Mouse (Mus musculus) forebrain, embryonic 14.5 days (tissue): ENCODE data around the gene Fxyd3. TPM values are rescaled to one million over a fixed set of nuclear protein-coding genes. Genes with fewer than 3 reads are reported as not detected.

Source experiments
- ATAC-seq: fragments of 200-750 bp; cut with Nextera tagmentation; 2 replicates; pipeline ENCODE4 v1.8.0; 2017; ENCODE audit warnings: mild to moderate bottlenecking, moderate library complexity
- DNase-seq: peaks from one replicate; pipeline ENCODE4 v3.0.0-alpha.2; 2015; ENCODE audit warnings: low spot score
- H3K27ac ChIP-seq: fragments of 300-500 bp; sonication (generic); 2 replicates; pipeline ENCODE4 v1.5.1; 2014; ENCODE audit warnings: low read depth, mild to moderate bottlenecking, control low read depth, low read length, moderate library complexity
- H3K27me3 ChIP-seq: fragments of 300-500 bp; sonication (generic); replicated peaks from 2 replicates; pipeline ENCODE4 v1.6.1; 2014; ENCODE audit warnings: low read length, control low read depth, mixed read lengths; ENCODE audit not compliant: control insufficient read depth, insufficient read depth
- H3K36me3 ChIP-seq: fragments of 300-500 bp; sonication (generic); 2 replicates; pipeline ENCODE4 v1.6.1; 2014; ENCODE audit warnings: low read length, control low read depth; ENCODE audit not compliant: control insufficient read depth, insufficient read depth
- H3K4me1 ChIP-seq: fragments of 300-500 bp; sonication (generic); 2 replicates; pipeline ENCODE4 v1.6.1; 2014; ENCODE audit warnings: antibody characterized with exemption, low read length, control low read depth; ENCODE audit not compliant: control insufficient read depth, insufficient read depth
- H3K4me2 ChIP-seq: fragments of 300-500 bp; sonication (generic); 2 replicates; pipeline ENCODE4 v1.6.1; 2014; ENCODE audit warnings: mild to moderate bottlenecking, control low read depth, low read length
- H3K4me3 ChIP-seq: fragments of 300-500 bp; sonication (generic); 2 replicates; pipeline ENCODE4 v1.5.1; 2014; ENCODE audit warnings: low read depth, low read length, control low read depth
- H3K9ac ChIP-seq: fragments of 300-500 bp; sonication (generic); 2 replicates; pipeline ENCODE4 v1.6.1; 2014; ENCODE audit warnings: mild to moderate bottlenecking, low read length, control low read depth, moderate library complexity
- H3K9me3 ChIP-seq: fragments of 300-500 bp; sonication (generic); replicated peaks from 2 replicates; pipeline ENCODE4 v1.6.1; 2016; ENCODE audit warnings: low read length, control low read depth, mixed read lengths; ENCODE audit not compliant: control insufficient read depth
- WGBS: fragments of 180-500 bp; shearing (Covaris S2); extraction: QIAGEN DNeasy Blood & Tissue Kit; methylation state at CpG from one replicate; pipeline ENCODE4 v1.1.7; 2014; 5-methylcytosine and 5-hydroxymethylcytosine counted together
- polyA plus RNA-seq: library from polyadenylated mRNA; unstranded; fragments of >200 nt; fragmentation: Nextera tagmentation; extraction: Ambion mirVana; gene quantifications from 2 replicates; pipeline ENCODE4 v1.2.1, GENCODE M21; 2014

The Fxyd3 gene
- polyA plus RNA-seq, 1 experiment from 2014 or later = not detected

- no peak overlapping the region for H3K9ac ChIP-seq
These were observed 39.1 kb upstream of the Fxyd3 start for GRCm38 (mm10) chr7:31115587-31116043.

GRCm38 (mm10) chr7:31115182-31115581 is 38.7 kb upstream of the Fxyd3 start, which contains the start of gene Hpn:
Gene Hpn (minus strand): TSS chr7:31115290.
- Histone ChIP-seq H3K4me1 (no peaks in the 10 kb centered on the region), H3K27me3 (no peaks in the 10 kb centered on the region), H3K9me3 (no peaks in the 10 kb centered on the region), H3K4me3 (no peak within 1 kb of the TSS), H3K9ac (no peak within 1 kb of the TSS), H3K4me2 (no peak within 1 kb of the TSS), H3K27ac (no peak within 1 kb of the TSS), H3K36me3 (no peaks in the 10 kb centered on the region)
- DNase-seq (no peak), ATAC-seq (no peak)
- WGBS = 19% methylated on average over 15 of the region's 15 CpGs

More at GRCm38 (mm10) chr7:31115587-31116043, 39.1 kb upstream of the Fxyd3 start:
- Histone ChIP-seq H3K27ac (no peak overlapping the region), H3K4me1 (no peaks in the 10 kb centered on the region), H3K4me2 (no peak overlapping the region), H3K4me3 (no peak overlapping the region), H3K36me3 (no peaks in the 10 kb centered on the region), H3K9me3 (no peaks in the 10 kb centered on the region), H3K27me3 (no peaks in the 10 kb centered on the region)
- ATAC-seq (no peak), DNase-seq (no peak)
- 36% methylated on average over 17 of the region's 17 CpGs for WGBS

- H3K4me3 ChIP-seq = no peak overlapping the region
- no peaks in the 10 kb centered on the region for H3K4me1 ChIP-seq
- no peak overlapping the region for H3K4me2 ChIP-seq
- 56% methylated on average over 10 of the region's 10 CpGs for WGBS
- no peak for ATAC-seq
- no peak overlapping the region for H3K27ac ChIP-seq
- H3K27me3 ChIP-seq = no peaks in the 10 kb centered on the region
- no peak for DNase-seq
- no peaks in the 10 kb centered on the region for H3K9me3 ChIP-seq
- no peak overlapping the region for H3K9ac ChIP-seq
- no peaks in the 10 kb centered on the region for H3K36me3 ChIP-seq
These were observed 38.1 kb upstream of the Fxyd3 start for GRCm38 (mm10) chr7:31114646-31115045.

DNA sequence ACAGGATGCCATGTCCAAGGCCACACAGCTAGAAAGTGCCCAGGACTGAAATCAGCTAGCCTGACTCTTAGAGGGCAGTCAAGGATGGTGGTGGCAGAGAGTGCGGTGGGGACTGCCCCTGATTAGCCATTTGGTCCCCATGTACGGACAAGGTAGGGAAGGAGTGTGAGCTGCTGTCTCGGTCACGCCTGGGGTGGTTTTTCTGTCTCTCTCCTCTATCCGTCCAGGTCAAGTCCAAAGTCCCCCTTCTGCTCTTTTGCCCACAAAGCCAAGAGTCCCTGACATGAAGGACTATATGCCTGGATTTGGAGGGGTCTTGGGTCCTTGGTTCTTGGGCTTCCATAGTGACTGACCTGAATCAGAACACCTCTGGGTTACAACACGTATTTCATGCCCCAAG is 37.3 kb upstream of the Fxyd3 start:
- Histone ChIP-seq H3K4me1 (no peaks in the 10 kb centered on the region), H3K9me3 (no peaks in the 10 kb centered on the region), H3K4me2 (no peak overlapping the region), H3K9ac (no peak overlapping the region), H3K27ac (no peak overlapping the region), H3K4me3 (no peak overlapping the region), H3K36me3 (no peaks in the 10 kb centered on the region), H3K27me3 (no peaks in the 10 kb centered on the region)
- no peak for DNase-seq
- WGBS = 93% methylated on average over 6 of the region's 6 CpGs
- ATAC-seq = no peak

DNA sequence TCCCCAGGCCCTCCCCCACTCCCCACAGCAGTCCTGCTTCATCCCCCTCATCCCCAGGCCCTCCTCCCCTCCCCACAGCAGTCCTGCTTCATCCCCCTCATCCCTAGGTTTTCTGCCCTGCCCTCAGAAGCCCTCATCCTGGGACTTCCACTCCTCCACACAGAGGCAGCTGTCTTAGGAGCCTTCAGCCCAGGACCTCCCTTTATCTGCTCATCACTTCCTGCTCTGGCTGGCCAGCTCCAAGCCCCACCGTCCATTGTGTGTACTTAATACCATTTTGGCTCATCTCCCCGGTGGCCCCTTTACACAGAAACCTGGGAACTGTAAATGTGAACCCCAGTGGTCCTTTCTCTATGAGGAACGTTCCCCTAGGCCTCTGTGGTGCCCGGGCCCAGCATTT is 35.5 kb upstream of the Fxyd3 start:
- no peaks in the 10 kb centered on the region for H3K4me1 ChIP-seq
- no peak overlapping the region for H3K4me2 ChIP-seq
- H3K27me3 ChIP-seq = no peaks in the 10 kb centered on the region
- no peak overlapping the region for H3K4me3 ChIP-seq
- ATAC-seq (no peak), DNase-seq (no peak)
- no peaks in the 10 kb centered on the region for H3K36me3 ChIP-seq
- H3K27ac ChIP-seq = no peak overlapping the region
- 18% methylated on average over 4 of the region's 4 CpGs for WGBS
- no peak overlapping the region for H3K9ac ChIP-seq
- H3K9me3 ChIP-seq = no peaks in the 10 kb centered on the region

DNA sequence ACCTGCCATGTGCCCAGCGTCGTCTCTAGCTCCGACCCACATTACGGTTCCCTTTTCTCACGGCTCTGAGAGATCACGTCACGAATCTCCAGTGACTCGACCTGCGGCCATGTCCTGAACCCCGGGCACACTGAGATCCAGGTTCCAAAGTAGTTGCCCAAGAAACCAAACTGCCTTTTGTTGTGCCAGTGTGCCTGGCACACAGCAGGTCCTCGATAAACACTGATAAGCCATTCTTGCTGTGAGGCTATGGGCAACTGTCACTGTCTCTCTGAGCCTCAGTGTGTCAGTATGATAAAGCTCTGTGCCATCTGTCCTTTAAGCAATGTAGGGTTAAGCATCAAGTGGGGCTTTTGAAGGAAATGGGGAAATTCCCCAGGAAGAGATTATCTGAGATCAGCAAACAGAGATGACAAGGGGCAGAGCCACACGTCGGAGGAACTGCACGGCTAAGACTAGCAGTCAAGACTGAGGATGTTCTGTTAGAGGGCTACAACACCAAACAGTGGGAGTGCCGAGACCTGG is 34.4 kb upstream of the Fxyd3 start:
- no peaks in the 10 kb centered on the region for H3K9me3 ChIP-seq
- H3K27me3 ChIP-seq = no peaks in the 10 kb centered on the region
- no peaks in the 10 kb centered on the region for H3K4me1 ChIP-seq
- no peak overlapping the region for H3K27ac ChIP-seq
- H3K4me2 ChIP-seq = no peak overlapping the region
- no peak overlapping the region for H3K4me3 ChIP-seq
- no peak for DNase-seq
- no peak overlapping the region for H3K9ac ChIP-seq
- H3K36me3 ChIP-seq = no peaks in the 10 kb centered on the region
- WGBS = 86% methylated on average over 15 of the region's 15 CpGs
- no peak for ATAC-seq

DNA sequence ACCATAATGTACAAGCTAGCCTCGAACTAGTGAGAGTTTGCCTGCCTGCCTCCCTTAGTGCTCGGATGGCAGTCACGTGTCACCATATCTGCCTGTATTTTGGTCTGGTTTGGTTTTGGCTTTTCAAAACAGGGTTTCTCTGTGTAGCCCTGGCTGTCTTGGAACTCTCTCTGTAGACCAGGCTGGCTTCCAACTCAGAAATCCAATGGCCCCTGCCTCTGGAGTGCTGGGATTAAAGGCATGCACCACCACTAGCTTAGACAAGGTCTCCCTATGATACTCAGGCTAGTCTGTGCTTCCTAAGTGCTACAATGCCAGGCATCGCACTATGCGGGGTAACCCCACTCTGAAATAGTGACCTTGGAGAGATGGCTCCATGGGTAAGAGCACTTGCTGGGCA is 33.3 kb upstream of the Fxyd3 start:
- ATAC-seq (no peak), DNase-seq (no peak)
- Histone ChIP-seq H3K36me3 (no peaks in the 10 kb centered on the region), H3K4me2 (no peak overlapping the region), H3K27me3 (no peaks in the 10 kb centered on the region), H3K27ac (no peak overlapping the region), H3K9ac (no peak overlapping the region), H3K4me1 (no peaks in the 10 kb centered on the region), H3K4me3 (no peak overlapping the region), H3K9me3 (no peaks in the 10 kb centered on the region)
- 88% methylated on average over 5 of the region's 5 CpGs for WGBS

GRCm38 (mm10) chr7:31109091-31109490 is 32.6 kb upstream of the Fxyd3 start:
- Histone ChIP-seq H3K36me3 (no peaks in the 10 kb centered on the region), H3K4me3 (no peak overlapping the region), H3K4me1 (no peaks in the 10 kb centered on the region), H3K27ac (no peak overlapping the region), H3K9ac (no peak overlapping the region), H3K27me3 (no peaks in the 10 kb centered on the region), H3K4me2 (no peak overlapping the region), H3K9me3 (no peaks in the 10 kb centered on the region)
- DNase-seq = peak; percentile 34
- WGBS = 35% methylated on average over 7 of the region's 7 CpGs
- ATAC-seq = no peak

GRCm38 (mm10) chr7:31107781-31108180 is 31.3 kb upstream of the Fxyd3 start:
- Histone ChIP-seq H3K4me3 (no peak overlapping the region), H3K27me3 (no peaks in the 10 kb centered on the region), H3K9ac (no peak overlapping the region), H3K36me3 (no peaks in the 10 kb centered on the region), H3K4me1 (no peaks in the 10 kb centered on the region), H3K27ac (no peak overlapping the region), H3K9me3 (no peaks in the 10 kb centered on the region), H3K4me2 (no peak overlapping the region)
- ATAC-seq (no peak), DNase-seq (no peak)
- 89% methylated on average over 11 of the region's 11 CpGs for WGBS
